Mouse (Mus musculus) gastrocnemius, postnatal 10 days (tissue): ENCODE results near the gene Kcnq5. TPM values are rescaled to one million over a fixed set of nuclear protein-coding genes. Genes with fewer than 3 reads are reported as not detected.
"Not testable (repeated sequence)": the region's sequence is repeated elsewhere in the genome, so short reads cannot be mapped to it uniquely, and the experiment has no call there.

Experiments used
- DNase-seq: peaks from one replicate; pipeline ENCODE4 v3.0.0; 2021; ENCODE audit warnings: mixed read lengths
- total RNA-seq, 2 experiments: library from RNA; stranded (reverse); gene quantifications; 2 replicates each; pipeline ENCODE4 v1.2.3; 2021

Kcnq5 gene
- total RNA-seq, 2 experiments from 2014 or later = 4.0 to 5.4 TPM

DNA sequence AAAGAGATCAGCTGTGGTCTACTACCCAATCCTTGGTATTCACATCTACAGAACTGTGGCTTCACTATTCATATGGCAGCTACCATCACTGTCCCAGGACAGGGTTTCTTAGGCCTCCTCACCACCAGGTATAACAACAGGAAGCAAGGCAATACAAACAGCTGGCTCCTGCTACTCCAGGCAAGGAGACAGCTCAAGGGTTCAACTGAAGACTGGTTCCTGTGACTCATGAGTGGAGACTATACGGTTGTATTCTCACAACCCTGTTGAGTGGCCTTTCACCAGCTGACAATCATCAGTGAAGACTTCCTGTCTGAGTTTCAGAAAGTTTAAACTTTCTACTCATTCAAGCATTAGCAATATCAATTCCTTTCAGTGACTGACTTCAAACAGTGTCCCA is 327.7 kb downstream of the Kcnq5 start:
- no peak for DNase-seq

- no peak for DNase-seq
Observed at GRCm38 (mm10) chr1:21622455-21622854, 339.3 kb downstream of the Kcnq5 start.

DNA sequence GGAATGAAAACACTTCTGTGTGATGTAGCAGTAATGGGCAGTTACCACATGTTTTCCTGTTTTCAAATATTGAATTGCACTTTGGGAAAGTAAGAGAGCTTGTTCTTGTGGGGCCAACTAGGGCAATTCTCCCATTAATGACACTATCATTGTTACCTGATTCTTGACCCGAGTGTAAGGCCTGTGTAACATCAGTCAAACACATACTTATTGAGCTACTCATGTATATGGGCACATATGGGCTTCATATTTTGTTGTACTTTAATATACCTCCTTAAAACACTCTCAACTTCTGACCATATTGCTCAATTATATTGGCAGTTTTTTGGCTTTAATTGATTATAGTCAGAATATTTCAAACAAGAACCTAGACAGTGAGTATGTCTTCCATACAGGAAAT is 339.7 kb downstream of the Kcnq5 start:
- DNase-seq = no peak

DNA sequence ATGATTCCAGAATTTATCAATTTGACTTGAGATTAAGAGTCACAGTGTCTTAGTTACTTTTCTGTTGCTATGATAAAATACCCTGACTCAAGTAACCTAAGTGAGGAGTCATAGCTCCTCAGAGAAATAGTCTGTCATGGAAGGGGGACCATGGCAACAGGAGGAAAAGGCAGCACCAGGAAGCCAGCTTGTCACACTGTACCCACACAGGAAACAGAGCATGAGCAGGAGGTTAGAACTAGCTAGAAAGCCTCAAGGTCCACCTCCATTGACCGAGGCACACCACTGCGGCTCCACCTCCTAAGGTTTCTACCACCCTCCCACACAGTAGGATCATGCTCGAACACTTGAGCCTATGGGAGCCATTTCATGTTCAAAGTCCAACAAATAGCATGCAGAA is 343.0 kb downstream of the Kcnq5 start:
- DNase-seq = no peak

DNA sequence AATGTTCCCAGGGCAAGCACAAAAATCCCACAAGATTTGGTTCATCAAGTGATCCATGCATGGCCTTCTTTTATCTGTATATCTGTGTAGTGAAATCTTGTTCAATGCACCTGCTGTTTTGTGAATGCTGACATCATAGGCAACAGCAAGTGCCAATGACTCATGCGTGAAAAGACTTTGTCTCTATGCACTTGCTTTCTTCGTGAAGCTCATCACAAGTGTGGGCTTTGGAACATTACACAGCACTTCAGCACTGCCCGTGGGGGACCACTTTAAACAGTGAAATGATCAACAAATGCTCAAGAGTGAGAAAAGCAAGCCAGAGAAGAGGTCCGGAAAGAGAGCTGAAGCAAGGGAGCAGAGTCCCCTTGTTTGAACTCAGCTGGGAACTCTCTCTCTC is 345.1 kb downstream of the Kcnq5 start:
- DNase-seq = no peak

DNA sequence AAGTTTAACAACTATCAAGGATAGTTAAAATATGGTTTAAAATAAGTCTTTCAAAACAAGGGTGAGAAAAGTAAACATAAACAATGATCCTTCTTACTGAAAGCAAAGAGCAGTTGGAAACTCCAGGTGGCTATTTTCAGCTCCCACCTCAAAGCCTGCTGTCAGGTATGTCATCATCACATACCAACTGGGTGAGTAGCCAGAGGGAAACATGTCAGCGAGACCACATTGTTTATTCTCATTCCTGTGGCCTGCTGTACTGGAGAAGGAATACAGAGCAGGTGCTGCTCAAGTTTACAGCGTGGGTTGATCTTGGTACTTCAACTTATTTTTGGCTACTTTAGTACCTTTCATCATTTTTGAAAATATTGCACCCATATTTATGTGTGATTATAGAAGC is 347.8 kb downstream of the Kcnq5 start:
- no peak for DNase-seq

GRCm38 (mm10) chr1:21604003-21604402 is 357.7 kb downstream of the Kcnq5 start:
- DNase-seq = no peak

DNA sequence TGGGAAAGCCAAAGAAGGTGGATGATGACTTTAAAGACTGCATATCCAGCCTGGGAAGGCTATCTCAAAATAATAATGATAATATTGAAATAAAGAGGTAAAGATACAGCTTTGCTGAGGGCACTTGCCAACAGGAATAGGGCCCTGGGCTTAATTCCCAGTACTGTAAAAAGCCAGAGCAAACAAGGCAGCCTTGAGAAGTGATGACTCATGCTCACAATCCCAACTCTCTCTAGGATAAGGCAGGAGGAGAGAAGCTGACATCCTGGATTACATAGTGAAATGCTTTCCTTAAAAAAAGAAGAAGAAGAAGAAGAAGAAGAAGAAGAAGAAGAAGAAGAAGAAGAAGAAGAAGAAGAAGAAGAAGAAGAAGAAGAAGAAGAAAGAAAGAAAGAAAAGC is 359.2 kb downstream of the Kcnq5 start:
- no peak for DNase-seq

DNA sequence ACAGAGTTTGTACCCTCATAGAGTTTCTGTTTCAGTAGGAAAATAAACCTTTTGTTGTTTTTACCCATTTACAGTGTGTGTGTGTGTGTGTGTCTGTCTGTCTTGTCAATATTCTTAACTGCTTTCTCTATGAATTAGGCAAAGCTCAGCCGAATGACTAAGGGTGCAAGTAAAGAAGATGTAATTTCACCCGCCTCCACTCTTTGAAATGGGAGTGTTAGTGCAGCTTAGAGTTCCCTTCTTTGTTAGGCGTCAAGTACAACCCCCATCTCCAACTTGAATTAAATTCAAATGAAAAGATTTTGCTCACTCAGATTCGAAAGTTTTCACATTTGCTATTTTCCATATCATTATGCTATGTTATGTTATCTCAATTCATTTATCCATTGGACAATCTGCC is 361.1 kb downstream of the Kcnq5 start:
- no peak for DNase-seq

DNA sequence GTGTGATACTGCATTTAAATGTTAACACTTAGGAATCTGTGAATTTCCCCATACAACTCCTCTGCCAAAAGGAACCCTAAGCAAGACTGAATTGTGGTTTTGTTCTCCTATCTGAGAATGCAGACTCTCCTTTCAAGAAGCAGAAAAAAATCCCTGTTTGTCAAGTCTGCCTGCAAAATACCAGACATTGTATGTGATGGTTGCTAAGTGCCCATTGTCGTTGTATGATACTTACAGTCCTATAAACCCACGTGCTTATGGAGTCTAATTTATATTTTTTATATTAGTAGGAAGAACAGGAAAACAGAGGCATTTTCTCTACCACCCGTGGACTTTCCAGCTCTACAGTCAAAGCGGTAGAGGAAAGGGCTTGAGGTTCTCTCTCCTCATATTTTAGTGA is 367.9 kb downstream of the Kcnq5 start:
- no peak for DNase-seq

DNA sequence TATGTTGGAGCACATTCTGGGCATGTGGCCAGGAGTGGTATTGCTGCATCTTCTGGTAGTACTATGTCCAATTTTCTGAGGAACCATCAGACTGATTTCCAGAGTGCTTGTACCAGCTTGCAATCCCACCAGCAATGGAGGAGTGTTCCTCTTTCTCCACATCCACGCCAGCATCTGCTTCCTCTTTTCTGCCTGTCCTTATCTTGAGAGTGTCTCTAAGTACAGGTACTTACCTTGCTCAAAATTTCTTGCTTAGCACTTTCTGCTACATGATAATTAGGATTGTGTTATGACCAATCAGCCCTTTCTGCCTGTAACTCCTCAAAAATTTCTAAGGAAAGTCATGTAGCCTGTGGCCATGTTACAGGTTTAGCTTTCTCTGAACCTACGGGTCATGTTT is 394.3 kb downstream of the Kcnq5 start:
- DNase-seq = not testable (repeated sequence)

GRCm38 (mm10) chr1:21554630-21555029 is 407.1 kb downstream of the Kcnq5 start:
- DNase-seq = no peak

DNA sequence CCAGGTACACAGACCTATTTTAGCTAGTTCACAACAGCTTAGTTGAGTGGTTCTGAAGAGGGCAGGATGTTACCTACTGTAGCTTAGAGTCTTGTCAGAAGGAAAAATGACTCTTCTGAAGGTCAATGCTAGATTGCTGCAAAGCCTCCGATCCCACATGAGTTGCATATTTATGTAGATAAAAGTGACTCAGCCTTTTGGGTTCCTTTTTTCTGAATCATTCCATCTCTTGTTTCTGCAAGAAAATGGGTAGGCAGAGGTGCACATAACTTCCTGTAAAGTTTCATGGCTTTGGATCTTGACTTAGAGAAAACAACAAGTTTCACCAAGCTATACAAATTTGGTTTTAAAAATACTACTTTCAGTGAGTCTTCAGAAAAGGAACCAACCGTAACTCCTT is 409.0 kb downstream of the Kcnq5 start:
- no peak for DNase-seq

DNA sequence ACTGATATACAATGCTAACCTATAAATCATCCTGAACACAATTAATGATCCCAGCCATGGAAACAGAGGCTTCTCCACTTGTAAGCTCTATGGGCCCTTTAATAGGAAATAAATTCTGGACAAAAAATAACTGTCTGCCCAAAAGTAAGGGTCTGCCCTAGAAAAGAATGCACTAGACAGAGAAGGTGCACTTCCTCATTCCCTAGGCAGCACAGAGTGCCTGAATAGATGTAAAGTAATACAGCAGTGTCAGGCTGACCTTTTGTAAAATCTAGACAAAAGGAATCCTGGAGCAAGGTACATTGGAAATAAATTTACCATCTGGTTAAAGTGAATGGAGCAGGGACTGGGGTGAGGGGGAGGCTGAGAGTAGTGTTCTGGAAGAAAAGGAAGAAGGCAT is 417.8 kb downstream of the Kcnq5 start:
- no peak for DNase-seq

DNA sequence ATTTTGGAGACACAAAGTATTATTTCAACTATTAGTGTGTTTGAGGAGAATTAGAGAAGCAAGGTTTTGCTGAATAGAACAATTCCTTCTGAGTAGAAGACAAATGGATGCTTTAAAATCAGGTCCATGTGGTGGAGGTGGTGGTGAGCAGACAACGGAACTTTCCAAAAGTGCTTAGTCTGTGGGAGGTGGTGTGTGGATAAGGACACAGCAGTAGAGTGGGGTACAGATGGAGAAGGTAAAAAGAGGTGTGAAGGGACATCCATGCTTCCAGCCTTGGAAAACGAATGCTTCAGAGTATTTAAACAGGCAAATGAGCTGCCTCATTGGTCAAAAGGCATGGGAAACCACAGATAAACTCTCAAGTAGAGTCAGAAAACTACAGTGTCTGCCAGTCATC is 422.3 kb downstream of the Kcnq5 start:
- DNase-seq = no peak

DNA sequence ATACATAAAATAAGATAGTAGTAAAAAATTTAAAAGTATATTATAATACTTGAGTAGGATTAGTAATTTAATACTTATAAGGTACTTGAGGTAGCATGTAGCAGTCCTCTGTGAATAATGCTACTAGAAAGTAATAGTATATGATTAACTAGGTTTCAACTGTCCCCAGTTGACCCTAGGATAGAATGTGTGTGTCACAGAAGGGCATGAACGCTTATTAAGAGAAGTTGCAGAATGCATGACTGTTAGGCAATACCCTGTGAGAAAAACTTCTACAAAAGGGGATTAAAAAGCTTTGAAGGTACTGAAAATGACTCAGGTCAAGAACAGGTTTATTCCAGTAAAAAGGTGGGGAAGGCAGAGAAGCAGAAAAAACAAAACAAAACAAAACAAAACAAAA is 430.9 kb downstream of the Kcnq5 start:
- DNase-seq = no peak

GRCm38 (mm10) chr1:21521995-21522394 is 439.7 kb downstream of the Kcnq5 start:
- DNase-seq = no peak

- DNase-seq = no peak
Observed at GRCm38 (mm10) chr1:21521475-21521874, 440.3 kb downstream of the Kcnq5 start.

DNA sequence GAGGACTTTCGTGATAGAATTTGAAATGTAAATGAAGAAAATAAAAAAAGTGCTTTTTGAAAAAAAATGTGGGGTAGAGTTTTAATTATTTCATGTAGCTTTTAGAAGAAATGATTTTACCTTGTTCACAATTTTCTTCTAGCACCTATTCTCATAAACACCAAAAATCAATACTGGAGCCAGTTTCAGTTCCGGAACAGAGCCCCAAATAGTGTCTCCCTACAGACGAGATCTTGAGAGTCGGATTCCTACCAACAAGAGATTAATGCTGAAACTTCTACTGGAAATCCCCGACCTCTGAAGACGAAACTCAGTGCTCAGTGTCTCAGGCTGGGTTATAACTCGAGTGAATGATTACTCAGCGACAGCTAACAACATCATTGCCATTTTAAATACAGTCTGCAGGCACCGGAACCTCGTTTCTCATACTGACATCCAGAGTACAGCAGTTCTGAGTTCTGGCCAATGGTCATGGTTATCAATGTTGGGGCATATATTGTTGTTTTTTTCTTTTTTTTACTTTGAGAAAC is 441.6 kb downstream of the Kcnq5 start:
- DNase-seq = no peak

GRCm38 (mm10) chr1:21506665-21507064 is 455.1 kb downstream of the Kcnq5 start:
- DNase-seq = no peak

GRCm38 (mm10) chr1:21499815-21500534 is 461.8 kb downstream of the Kcnq5 start:
- DNase-seq = no peak

DNA sequence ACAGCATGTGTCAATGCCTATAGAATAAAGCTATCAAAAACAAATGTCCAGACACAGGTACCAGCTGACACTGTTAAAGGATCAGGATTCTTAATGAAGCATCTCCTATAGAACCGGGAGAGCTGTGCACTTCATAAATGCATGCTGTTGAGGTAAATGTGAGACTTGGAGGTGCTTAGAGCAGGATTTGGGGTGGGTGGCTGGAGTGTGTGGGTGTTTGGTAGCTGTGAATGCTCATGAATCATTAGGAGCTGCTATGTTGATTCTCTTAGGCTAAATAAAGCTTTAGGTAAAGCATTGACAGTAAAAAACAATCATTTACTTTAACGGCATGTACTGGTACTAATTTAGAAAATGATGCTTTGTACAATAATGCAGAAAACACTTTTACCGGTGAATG is 465.4 kb downstream of the Kcnq5 start:
- DNase-seq = no peak

DNA sequence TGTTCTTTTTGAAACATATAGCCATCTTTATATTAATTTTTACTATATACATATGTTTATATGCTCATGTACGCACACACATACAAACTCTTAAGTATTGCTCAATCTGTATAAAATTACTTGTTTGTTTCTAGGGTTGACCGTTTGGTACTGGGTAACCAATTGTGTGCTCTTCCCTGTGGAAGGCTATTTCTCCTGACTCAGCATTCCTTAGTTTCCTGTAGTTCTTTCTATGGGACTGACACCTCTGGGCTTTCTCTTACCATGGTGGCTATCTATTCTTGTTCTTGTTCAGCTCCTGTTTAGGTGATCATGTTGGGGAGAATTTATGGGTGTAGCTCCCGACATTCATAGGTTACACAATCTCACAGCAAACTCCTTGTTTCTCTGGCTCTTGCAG is 473.1 kb downstream of the Kcnq5 start:
- no peak for DNase-seq

- peak; percentile 5 for DNase-seq
Observed at GRCm38 (mm10) chr1:21486266-21486665, 475.5 kb downstream of the Kcnq5 start.

GRCm38 (mm10) chr1:21469311-21469710 is 492.4 kb downstream of the Kcnq5 start:
- DNase-seq = no peak
